Mouse (Mus musculus) layer of hippocampus, postnatal 14 days (tissue): Measurements from ENCODE around the gene Pcp4l1. TPM values are rescaled to one million over a fixed set of nuclear protein-coding genes. Genes with fewer than 3 reads are reported as not detected.
"Not testable (repeated sequence)": the region's sequence is repeated elsewhere in the genome, so short reads cannot be mapped to it uniquely, and the experiment has no call there.

Experiments
- DNase-seq, 2 experiments: peaks; one replicate each; pipeline ENCODE4 v3.0.0; 2021 to 2022; ENCODE audit warnings: low spot score in 2 of 2, mixed read lengths in 1 of 2
- long read RNA-seq, 2 experiments: library from polyadenylated mRNA; stranded (forward); transcript quantifications; one replicate each; pipeline ENCODE4 v2.0.0; 2021
- total RNA-seq, 2 experiments: library from RNA; stranded (reverse); gene quantifications; 2 replicates each; pipeline ENCODE4 v1.2.3; 2021

The Pcp4l1 gene
- total RNA-seq = 10 to 100 TPM; 43.1 to 44.4 TPM
- long read RNA-seq, experiment 1, transcript Pcp4l1-201 (3 exons, 1,577 nt) = major isoform, 33 of 34 reads
- long read RNA-seq, experiment 1, partial matches to known transcripts = 1 of 34 reads
- long read RNA-seq, experiment 1, other reads (novel, unspliced or antisense) = 0 of 34 reads
- long read RNA-seq, experiment 2, transcript Pcp4l1-201 (3 exons, 1,577 nt) = major isoform, 50 of 52 reads
- long read RNA-seq, experiment 2, partial matches to known transcripts = 0 of 52 reads
- long read RNA-seq, experiment 2, other reads (novel, unspliced or antisense) = 2 of 52 reads

GRCm38 (mm10) chr1:171195887-171196397 is at the start of gene Pcp4l1:
Gene Pcp4l1, minus strand, starts transcription at chr1:171196268.
- peak in 1 of 2 experiments; percentile 43 for DNase-seq

- no peak for DNase-seq
Observed at GRCm38 (mm10) chr1:171245353-171245752, 49.3 kb upstream of the Pcp4l1 start.

- not testable (repeated sequence) for DNase-seq
Observed at GRCm38 (mm10) chr1:171241952-171242351, 45.9 kb upstream of the Pcp4l1 start.

GRCm38 (mm10) chr1:171240911-171241310 is 44.8 kb upstream of the Pcp4l1 start:
- DNase-seq = no peak

- no peak for DNase-seq
Observed at GRCm38 (mm10) chr1:171239992-171240744, 44.1 kb upstream of the Pcp4l1 start.

- no peak for DNase-seq
Observed at GRCm38 (mm10) chr1:171238463-171238862, 42.4 kb upstream of the Pcp4l1 start.

GRCm38 (mm10) chr1:171237438-171237837 is 41.4 kb upstream of the Pcp4l1 start:
- no peak for DNase-seq

GRCm38 (mm10) chr1:171235791-171236190 is 39.7 kb upstream of the Pcp4l1 start:
- DNase-seq = no peak

GRCm38 (mm10) chr1:171234538-171234937 is 38.5 kb upstream of the Pcp4l1 start:
- no peak for DNase-seq

GRCm38 (mm10) chr1:171234126-171234525 is 38.1 kb upstream of the Pcp4l1 start, which contains the start of gene Fcer1g:
Gene Fcer1g, minus strand, starts transcription at chr1:171234365.
- no peak for DNase-seq

- no peak for DNase-seq
Observed at GRCm38 (mm10) chr1:171232800-171233730, 37.0 kb upstream of the Pcp4l1 start.

GRCm38 (mm10) chr1:171232348-171232747 is 36.3 kb upstream of the Pcp4l1 start:
- DNase-seq = no peak

GRCm38 (mm10) chr1:171231844-171232243 is 35.8 kb upstream of the Pcp4l1 start:
- DNase-seq = no peak

GRCm38 (mm10) chr1:171230215-171230614 is 34.1 kb upstream of the Pcp4l1 start:
- no peak for DNase-seq

- DNase-seq = no peak
Observed at GRCm38 (mm10) chr1:171229750-171230149, 33.7 kb upstream of the Pcp4l1 start.

GRCm38 (mm10) chr1:171227879-171228278 is 31.8 kb upstream of the Pcp4l1 start:
- DNase-seq = no peak

- DNase-seq = no peak
Observed at GRCm38 (mm10) chr1:171226780-171227179, 30.7 kb upstream of the Pcp4l1 start.

GRCm38 (mm10) chr1:171224857-171225256 is 28.8 kb upstream of the Pcp4l1 start, which contains the start of gene Apoa2:
Gene Apoa2, plus strand, starts transcription at chr1:171225054.
- no peak for DNase-seq

- no peak for DNase-seq
Observed at GRCm38 (mm10) chr1:171223796-171224195, 27.7 kb upstream of the Pcp4l1 start.

GRCm38 (mm10) chr1:171223168-171223567 is 27.1 kb upstream of the Pcp4l1 start:
- no peak for DNase-seq
